Mouse (Mus musculus) ES-Bruce4 (cell line): Measurements from ENCODE around the gene Cdh13. TPM values are rescaled to one million over a fixed set of nuclear protein-coding genes. Genes with fewer than 3 reads are reported as not detected.

Source experiments
- H3K27ac ChIP-seq: 2 replicates; pipeline ENCODE4 v1.5.1; 2012; ENCODE audit warnings: low read length, inconsistent platforms; ENCODE audit not compliant: insufficient read depth
- H3K27me3 ChIP-seq: 2 replicates; pipeline ENCODE4 v1.6.1; 2012; ENCODE audit warnings: mild to moderate bottlenecking, low read length, inconsistent platforms; ENCODE audit not compliant: control insufficient read depth, poor library complexity, insufficient read depth, severe bottlenecking
- H3K36me3 ChIP-seq: 2 replicates; pipeline ENCODE4 v1.6.1; 2012; ENCODE audit warnings: inconsistent platforms, mild to moderate bottlenecking, low read length, moderate library complexity; ENCODE audit not compliant: control insufficient read depth, poor library complexity, insufficient read depth, severe bottlenecking
- H3K4me1 ChIP-seq: one replicate; pipeline ENCODE4 v1.8.1; 2011; ENCODE audit warnings: low read length; ENCODE audit not compliant: control insufficient read depth, insufficient read depth
- H3K4me3 ChIP-seq: 2 replicates; pipeline ENCODE4 v1.5.1; 2011; ENCODE audit warnings: low read depth, mild to moderate bottlenecking, low read length
- H3K9ac ChIP-seq: 2 replicates; pipeline ENCODE4 v1.6.1; 2012; ENCODE audit warnings: low read depth, mild to moderate bottlenecking, inconsistent platforms; ENCODE audit not compliant: poor library complexity, severe bottlenecking
- H3K9me3 ChIP-seq: replicated peaks from 2 replicates; pipeline ENCODE4 v1.6.1; 2012; ENCODE audit warnings: mild to moderate bottlenecking, low read length, inconsistent platforms; ENCODE audit not compliant: control insufficient read depth, poor library complexity, insufficient read depth, severe bottlenecking
- CTCF ChIP-seq: IDR thresholded peaks from one replicate; pipeline ENCODE4 v1.8.1; 2011; ENCODE audit warnings: low read depth, low read length
- EP300 ChIP-seq: IDR thresholded peaks from 2 replicates; pipeline ENCODE4 v1.6.1; 2011; ENCODE audit warnings: low read depth, low read length; ENCODE audit not compliant: insufficient read depth
- POLR2A ChIP-seq: IDR thresholded peaks from one replicate; pipeline ENCODE4 v1.8.1; 2011; ENCODE audit warnings: low read length; ENCODE audit not compliant: insufficient read depth
- polyA plus RNA-seq: library from polyadenylated mRNA; stranded (reverse); fragments of >200 nt; gene quantifications from 2 replicates; pipeline ENCODE4 v1.2.4, GENCODE M21; 2011; ENCODE audit warnings: low read depth; ENCODE audit not compliant: missing spikeins, insufficient read depth, insufficient read length

Gene Cdh13
- polyA plus RNA-seq, 1 experiment: 2.0 TPM

DNA sequence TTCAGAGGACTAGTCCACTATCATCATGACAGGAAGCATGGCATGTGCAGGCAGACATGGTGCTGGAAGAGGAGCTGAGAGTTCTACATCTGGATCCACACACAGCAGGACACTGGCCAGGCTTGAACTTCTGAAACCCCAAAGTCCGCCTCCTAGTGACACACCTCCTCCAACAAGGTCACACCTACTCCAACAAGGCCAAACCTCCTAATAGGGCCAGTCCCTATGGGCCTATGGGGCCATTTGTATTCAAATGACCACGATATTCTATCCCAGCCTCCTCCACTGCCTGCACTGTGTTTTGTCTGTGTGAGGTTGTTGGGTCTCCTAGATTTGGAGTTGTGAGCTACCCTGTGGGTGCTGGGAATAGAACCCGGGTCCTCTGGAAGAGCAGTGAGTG is 1060.1 kb downstream of the Cdh13 start:
- Histone ChIP-seq H3K27me3 (no peaks in the 10 kb centered on the region), H3K9ac (no peak overlapping the region; the same call in 1 of the 2 replicates), H3K9me3 (peaks cover 5% of the 10 kb centered on the region), H3K4me1 (no peaks in the 10 kb centered on the region), H3K27ac (peak overlapping the region; percentile 36; the same call in 1 of the 2 replicates), H3K36me3 (peaks cover 21% of the 10 kb centered on the region), H3K4me3 (peak overlapping the region; percentile 68)
- TF ChIP-seq EP300: no peak

DNA sequence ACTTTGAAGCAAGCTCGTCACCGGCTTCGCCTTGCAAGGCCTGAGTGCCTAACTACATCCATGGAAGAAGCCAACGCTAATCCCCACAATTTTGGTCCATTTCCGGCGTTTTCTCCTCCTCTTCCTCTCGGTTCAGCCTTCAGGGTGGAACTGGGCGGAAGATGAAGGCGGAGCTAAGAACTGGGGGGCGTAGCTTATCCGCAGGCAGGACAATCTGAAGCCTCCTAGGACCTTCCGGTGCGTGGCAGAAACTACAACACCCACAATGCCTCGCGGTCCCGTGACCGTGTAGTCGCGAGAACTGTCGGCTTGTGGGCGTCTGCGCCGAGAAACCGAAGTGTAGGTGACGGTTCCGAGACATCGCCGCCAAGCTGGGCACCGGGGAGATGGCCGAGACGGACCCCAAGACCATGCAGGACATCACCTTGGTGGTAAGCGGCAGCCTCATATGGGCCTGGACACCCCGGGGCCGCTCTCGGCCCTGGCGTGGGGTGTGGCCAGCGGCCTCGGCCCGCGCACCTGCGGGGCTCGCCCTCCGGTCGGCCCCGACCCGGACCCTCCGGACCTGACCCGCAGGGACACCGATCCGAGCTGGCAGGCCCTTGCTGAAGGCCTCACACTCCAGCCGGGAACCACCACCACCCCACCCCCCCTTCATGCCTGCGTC is 1060.8 kb downstream of the Cdh13 start, which contains the start of gene Hsbp1:
TSS of gene Hsbp1 (plus strand) at position 299 of the 667 bp plus-strand sequence.
- H3K27me3 ChIP-seq: no peaks in the 10 kb centered on the region
- peak within 1 kb of the TSS; percentile 36 for H3K27ac ChIP-seq
- no peaks in the 10 kb centered on the region for H3K4me1 ChIP-seq
- peak within 1 kb of the TSS; percentile 86 for H3K4me3 ChIP-seq
- H3K36me3 ChIP-seq: peaks cover 28% of the 10 kb centered on the region
- H3K9me3 ChIP-seq: no peaks in the 10 kb centered on the region
- TF ChIP-seq EP300 (no peak), POLR2A (peak; percentile 30), CTCF (no peak)
- peak within 1 kb of the TSS; percentile 89 for H3K9ac ChIP-seq

DNA sequence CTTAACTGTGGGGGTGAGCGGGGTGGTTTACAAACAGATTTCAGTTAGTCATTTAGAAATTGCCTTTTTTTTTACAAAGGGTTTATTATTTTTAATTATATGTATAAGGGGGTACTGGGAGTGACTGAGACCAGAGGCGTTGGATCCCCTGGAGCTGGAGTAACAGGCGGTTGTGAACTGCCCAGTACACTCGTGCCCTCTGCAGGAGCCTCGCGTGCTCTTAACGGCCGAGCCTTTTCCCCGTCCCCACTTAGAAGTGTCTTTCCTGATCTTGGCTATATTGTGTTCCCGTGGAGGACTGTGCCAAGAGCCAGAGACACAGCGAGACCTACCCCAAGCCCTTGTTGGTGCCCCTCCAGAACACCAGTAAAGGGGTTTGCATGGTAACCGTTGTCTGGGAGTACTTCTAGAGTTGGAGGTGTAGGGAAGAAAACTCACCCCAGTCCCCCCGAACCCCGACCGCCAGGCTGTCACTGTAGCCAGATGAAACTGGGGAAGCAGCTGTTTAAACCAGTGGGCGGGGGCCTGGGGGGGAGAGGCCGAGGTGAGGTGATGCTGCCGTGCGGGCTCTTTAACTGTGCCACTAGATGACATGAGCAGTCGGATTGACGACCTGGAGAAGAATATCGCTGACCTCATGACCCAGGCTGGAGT is 1061.6 kb downstream of the Cdh13 start:
- no peaks in the 10 kb centered on the region for H3K27me3 ChIP-seq
- no peak overlapping the region for H3K27ac ChIP-seq
- H3K36me3 ChIP-seq: peaks cover 29% of the 10 kb centered on the region
- no peaks in the 10 kb centered on the region for H3K4me1 ChIP-seq
- H3K9me3 ChIP-seq: no peaks in the 10 kb centered on the region
- peak overlapping the region; percentile 86 for H3K4me3 ChIP-seq
- peak overlapping the region; percentile 89 for H3K9ac ChIP-seq
- TF ChIP-seq POLR2A: no peak
- no peak for TF ChIP-seq CTCF
- TF ChIP-seq EP300: no peak

DNA sequence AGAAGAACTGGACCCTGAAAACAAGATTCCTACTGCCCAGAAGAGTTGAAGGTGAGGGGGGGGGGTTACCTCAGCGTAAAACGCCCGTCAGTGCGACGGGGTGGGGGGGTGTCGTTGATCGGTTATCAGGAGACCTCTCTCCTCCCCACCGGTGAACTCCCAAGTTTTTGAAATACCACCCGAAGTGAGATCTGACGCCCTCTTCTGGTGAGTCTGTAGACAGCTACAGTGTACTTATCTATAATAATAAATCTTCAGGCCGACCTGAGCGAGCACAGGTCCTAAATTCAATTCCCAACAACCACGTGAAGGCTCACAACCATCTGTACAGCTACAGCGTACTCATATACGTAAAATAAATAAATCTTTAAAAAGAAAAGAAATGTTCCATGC is 1062.1 kb downstream of the Cdh13 start:
- no peaks in the 10 kb centered on the region for H3K4me1 ChIP-seq
- no peaks in the 10 kb centered on the region for H3K27me3 ChIP-seq
- H3K4me3 ChIP-seq: peak overlapping the region; percentile 86
- H3K36me3 ChIP-seq: peaks cover 29% of the 10 kb centered on the region
- TF ChIP-seq CTCF: no peak
- no peak for TF ChIP-seq POLR2A
- TF ChIP-seq EP300: no peak
- no peaks in the 10 kb centered on the region for H3K9me3 ChIP-seq
- H3K27ac ChIP-seq: no peak overlapping the region
- peak overlapping the region; percentile 89 for H3K9ac ChIP-seq

DNA sequence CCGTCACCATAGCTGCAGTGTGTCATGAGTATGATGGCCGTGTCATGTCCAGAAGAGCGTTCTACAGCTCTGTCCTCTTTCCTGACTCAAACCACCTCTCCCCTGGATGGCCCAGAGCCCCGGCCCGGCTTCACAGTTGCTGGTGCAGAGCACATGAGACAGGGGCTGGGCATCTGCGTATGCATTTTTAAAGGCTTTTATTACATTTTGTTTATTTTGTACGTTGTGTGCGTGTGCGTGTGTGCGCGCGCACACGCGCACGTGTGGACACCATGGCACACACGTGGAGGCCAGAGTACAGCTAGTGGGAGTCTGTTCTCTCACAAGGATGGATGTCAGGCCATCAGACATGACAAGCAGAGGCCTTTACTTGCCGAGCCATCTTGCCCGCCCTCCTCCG is 1068.1 kb downstream of the Cdh13 start:
- H3K27me3 ChIP-seq: no peaks in the 10 kb centered on the region
- peaks cover 27% of the 10 kb centered on the region for H3K36me3 ChIP-seq
- no peak for TF ChIP-seq CTCF
- no peak for TF ChIP-seq EP300
- TF ChIP-seq POLR2A: no peak
- H3K9me3 ChIP-seq: no peaks in the 10 kb centered on the region
- no peaks in the 10 kb centered on the region for H3K4me1 ChIP-seq
- H3K4me3 ChIP-seq: no peak overlapping the region
- no peak overlapping the region for H3K27ac ChIP-seq
- H3K9ac ChIP-seq: no peak overlapping the region

DNA sequence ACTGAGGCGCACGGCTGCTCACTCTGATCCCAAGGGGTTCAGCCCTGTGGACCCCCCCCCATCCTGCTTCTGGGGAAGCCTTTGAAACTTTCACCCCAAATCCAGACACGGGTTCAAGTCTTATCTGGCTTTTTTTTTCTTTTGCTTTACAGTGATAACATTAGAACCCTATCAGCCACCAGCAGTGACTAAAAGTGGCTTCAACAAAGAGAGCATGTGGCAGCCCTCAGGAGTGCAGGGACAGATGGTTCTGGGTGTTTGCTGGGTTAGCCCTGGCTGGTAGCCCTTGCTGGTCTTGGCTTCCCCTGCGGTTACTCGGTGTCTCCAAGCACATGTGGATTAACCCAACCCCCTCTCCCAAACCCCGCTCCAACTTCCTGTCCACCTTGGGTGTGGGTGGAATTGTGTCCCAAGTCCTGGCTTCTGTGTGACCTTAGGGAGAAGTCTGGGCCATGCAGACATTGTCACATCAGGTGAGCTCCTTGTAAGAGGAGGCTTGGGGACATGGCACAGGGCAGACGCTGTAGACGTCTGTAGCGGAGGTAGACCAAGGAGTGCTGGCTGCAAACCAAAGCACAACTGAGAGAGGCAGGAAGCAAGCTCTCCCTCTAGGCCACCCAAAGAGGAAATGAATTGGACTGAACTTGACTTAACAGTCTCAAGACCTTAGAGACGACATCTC is 1069.6 kb downstream of the Cdh13 start:
- Histone ChIP-seq H3K27me3 (no peaks in the 10 kb centered on the region), H3K4me3 (no peak overlapping the region), H3K9ac (no peak overlapping the region), H3K9me3 (no peaks in the 10 kb centered on the region), H3K4me1 (no peaks in the 10 kb centered on the region), H3K27ac (no peak overlapping the region), H3K36me3 (peaks cover 12% of the 10 kb centered on the region)
- TF ChIP-seq EP300 (no peak), POLR2A (no peak), CTCF (no peak)
